Mouse (Mus musculus) thymus, postnatal 36 days (tissue): ENCODE data around the gene Eml6.
"Not testable (repeated sequence)": the region's sequence is repeated elsewhere in the genome, so short reads cannot be mapped to it uniquely, and the experiment has no call there.

Experiments used
- DNase-seq, 2 experiments: peaks; one replicate each; pipeline ENCODE4 v3.0.0; 2022; ENCODE audit warnings: mixed read lengths in 2 of 2

Eml6 gene

DNA sequence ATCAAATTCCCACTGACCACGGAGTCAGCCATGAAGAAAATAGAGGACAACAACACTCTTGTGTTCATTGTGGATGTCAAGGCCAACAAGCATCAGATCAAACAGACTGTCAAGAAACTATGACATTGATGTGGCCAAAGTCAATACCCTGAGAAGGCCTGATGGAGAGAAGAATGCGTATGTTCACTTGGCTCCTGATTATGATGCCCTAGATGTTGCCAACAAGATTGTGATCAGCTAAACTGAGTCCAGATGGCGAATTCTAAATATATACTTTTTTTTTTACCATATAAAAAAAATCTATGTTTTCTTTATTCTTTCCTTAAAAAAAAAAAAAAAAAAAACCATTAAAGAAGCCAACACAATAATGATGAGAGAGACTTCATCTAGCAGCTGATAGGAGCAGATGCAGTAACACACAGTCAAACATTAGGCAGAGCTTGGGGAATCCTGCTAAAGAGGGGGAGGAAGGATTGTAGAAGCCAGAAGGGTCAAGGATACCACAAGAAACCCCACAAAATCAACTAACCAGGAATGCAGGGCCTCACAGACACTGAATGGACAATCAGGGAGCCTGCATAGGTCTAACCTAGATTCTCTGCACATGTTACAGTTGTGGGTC is 185.1 kb downstream of the Eml6 start:
- DNase-seq = no peak

DNA sequence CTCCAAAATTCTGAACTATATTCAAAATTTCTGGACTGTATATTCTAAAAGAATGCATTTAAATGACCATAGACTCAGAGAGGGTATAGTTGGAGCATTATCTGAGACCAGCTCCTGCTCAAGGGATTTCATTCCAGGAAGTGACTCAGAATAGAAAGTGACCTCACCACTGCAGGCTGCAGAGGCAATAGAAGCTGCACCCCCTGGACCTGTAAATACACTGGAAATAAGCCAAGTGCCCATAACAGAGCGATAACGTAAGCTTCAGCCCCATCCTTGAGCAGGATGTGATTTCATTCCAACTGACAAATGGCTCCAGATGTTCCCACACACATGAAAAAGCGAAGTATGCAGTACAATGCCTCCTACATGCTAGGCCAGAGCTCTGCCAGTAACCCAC is 186.1 kb downstream of the Eml6 start:
- no peak for DNase-seq

DNA sequence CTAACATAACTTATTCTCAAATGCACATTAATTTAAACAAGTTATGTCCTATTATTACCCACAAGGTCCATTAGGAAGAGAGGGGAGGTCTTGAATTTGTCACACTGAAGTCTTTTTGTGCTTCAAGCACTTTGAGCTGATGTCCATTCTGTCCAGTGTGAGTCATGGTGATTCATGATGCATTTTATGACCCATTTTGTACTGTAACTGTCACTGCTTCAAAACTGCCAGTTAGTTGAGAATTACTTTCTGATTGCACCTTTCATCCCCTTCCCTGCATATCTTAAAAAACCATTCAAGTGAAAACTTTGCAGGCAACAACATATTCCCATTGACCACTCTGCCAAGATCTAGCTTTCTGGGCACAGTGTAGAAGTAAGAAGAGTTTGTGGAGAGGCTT is 188.8 kb downstream of the Eml6 start:
- no peak for DNase-seq

DNA sequence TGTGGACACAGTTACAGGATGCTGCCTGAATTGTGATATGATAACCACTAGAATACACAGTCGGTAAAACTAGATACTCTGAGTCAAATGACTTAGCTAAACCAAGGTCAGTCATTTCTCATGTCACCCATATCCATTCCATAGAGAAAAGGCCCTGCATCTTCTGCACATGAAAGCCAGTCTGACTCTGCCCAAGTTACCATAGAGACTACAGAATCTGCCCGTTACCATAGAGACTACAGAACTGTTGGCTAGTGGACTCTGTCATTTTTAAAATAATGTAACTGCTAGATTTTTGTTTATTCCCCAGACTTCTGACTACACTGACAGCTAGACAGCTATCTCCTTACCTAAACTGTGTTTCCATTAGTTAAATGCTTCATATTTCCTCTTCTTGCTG is 198.1 kb downstream of the Eml6 start:
- DNase-seq = no peak

DNA sequence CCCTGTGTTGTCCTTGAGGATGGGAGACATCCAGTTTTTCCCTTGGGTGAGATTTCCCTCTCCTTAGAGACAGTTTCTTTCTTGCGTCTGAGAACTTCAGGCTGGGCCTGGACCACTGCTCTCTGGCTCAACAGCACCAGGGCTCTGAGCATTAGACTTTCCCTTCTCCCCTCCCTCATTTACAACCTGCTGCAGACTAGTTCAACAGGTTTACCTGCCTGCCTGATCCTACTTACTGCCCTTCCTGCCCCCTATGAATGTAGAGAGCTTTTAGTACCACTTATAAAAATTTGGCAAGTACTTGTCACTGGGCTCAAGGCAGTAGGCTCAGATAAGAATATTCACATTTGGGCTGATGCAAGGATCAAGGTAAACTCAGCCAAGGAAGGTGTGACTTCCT is 199.8 kb downstream of the Eml6 start:
- DNase-seq = no peak

DNA sequence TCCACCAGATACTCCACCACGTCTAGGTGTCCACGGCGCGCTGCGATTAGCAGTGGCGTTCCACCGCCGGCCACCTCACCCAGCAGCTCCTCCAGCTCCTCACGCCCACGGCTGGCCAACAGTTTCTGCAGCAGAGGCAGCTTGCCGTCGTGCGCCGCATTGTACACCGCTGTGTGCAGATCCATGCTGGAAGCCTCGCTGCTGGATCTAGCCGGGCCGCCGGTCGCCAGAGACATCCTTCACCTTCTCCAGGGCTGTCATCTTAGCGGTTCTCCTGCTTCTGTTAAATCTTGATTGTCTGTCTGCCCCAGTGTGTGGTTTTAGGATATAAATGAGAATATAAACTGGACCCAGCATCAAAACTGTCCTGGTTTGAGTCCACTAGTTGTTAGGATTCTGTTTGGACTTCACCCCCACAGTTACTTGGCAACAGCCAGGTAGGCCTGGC is 200.5 kb downstream of the Eml6 start, which contains the start of gene 4931440F15Rik:
TSS of gene 4931440F15Rik (minus strand) at position 398 of the 448 bp plus-strand sequence.
- not testable (repeated sequence) for DNase-seq

DNA sequence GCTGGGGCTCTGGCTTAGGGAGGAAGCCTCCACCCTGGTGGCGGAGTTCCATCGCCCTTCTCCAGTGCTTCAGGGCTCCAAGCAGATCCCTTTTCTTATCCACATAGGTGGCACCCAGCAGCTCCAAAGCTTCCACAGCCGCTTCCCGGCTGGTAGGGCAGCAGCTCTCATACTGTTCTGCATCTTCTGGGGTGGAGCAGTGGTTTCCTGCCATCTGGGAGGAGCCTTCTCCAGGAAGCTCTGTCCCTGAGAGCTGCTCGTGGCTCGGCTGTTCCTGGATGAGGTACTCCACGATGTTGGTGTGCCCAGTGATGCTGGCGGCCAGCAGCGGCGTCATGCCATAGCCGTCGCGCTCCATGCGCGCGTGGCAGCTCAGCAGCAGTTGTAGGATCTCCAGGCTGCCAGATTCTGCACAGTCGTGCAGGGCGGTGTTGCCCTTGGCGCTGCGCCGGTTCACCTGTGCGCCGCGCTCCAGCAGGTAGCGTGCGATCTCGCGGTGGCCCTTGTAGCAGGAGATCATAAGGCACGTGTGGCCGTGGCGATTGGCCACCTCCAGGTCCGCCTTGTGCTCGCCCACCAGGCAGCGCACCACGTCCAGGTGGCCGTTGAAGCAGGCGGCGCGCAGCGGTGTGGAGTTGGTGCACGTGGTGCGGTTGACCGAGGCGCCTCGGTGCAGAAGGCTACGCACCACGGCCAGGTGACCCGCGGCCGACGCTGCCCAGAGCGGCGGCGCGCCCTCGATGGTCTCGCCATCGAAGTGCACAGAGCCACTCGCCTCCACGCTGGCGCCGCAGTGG is 201.2 kb downstream of the Eml6 start:
- DNase-seq = not testable (repeated sequence)

DNA sequence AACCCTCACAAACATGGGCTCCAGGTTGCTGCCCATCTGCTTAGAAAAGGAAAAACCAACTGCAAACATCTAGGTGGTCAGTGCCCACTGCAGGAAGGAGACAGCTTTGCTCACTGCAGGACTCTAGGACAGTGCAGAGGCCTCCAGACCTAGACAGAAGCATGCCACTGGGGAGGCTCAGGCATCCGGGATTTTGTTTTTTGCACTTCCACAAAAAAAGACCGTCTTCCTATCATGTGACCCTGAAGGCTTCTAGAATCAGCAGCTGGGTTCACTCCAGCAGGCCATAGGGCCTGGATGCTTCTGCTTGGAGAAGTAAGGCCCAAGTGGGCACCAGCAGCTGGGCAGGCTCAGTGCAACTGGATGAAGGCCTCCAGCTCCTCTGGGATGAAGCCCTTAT is 202.7 kb downstream of the Eml6 start:
- no peak for DNase-seq

DNA sequence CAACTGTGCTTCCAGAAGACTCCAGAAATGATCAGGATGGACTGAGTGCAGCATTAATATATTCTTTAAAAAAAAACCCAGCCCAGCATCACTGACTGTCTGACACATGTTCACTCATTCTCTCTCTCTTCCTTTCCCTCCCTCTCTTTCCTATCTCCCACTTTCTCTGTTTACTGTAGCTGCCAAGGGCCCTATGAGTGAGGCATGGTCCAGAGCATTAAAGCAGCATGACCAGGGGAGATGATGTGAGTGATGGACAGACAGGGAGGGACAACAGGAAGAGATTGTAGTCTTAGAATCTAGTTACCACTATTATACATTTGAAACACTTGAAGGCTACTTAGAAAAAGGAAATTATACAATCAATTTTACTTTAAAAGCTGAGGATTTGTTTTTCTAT is 210.2 kb downstream of the Eml6 start:
- no peak for DNase-seq

DNA sequence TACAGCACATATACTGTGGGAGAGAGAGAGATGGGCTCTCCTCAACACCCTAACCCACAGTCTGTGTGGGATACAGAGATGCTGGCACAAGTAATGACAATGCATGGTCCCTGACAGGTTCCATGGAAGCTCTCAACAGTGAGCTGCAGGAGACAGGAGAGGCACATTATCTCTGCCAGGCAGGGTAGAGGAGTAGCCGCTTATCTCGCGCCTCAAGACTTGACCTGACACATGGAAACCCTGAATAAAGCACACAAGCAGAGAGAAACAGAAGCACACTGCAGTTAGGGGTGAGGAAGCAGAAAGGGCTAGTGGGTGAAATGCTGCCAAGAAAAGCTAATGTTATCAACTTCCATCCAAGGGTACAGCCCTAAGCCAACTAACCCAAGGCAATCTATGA is 210.6 kb downstream of the Eml6 start:
- DNase-seq = no peak

DNA sequence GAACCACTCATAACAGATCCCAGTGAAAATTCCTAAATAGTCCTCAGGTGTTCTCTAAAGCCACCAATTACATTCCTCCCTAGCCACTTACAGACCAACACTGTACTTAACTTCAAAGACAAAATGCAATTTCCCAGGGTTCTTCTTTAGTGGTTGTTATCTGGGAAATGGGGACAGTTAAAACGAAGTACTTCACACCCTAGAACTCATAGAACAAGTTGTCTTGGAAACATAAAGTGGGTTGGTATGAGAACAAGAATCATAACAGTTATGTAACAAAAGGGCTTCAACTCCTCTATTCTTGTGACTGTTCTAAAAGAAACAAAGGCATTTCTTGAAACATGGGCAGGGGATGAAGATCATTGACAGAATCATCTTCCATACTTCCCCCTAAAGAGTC is 212.6 kb downstream of the Eml6 start:
- no peak for DNase-seq

DNA sequence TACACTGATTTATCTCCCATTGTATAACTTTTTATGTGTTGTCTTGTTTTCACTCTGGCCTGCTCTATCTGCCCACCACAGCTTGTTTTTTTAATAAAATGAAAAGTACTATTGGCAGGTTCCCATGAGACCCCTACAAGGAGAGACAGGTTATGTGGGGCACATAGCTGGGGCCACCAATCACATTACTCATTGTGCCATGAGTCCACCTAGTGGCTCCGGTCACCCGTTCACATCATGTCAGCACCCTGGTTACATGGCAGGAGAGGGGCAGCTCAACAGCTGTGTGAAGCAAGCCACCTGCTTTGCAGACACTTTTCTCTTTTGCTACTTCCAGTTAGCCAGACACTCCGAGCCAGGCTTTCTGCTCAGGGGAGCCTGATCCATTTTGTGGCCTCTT is 213.4 kb downstream of the Eml6 start:
- DNase-seq = no peak

DNA sequence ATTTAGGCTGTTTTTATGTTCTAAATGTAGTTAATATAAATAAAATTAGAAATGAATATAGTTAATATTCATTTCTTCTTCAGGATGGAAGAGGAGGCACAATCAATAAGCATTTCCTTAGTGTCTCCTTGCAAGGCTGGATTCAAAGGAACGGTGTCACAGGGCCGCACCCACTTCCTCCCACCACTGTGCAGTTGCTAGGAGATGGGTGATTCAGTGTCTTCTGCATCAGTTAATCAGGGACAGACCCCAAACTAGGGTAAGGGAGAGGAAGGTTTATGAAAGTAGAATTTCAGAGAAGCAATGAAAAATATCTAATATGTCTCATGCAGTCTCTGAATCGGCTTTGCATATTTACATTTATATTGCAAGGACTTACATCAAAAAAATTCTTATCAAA is 215.5 kb downstream of the Eml6 start:
- DNase-seq = no peak

DNA sequence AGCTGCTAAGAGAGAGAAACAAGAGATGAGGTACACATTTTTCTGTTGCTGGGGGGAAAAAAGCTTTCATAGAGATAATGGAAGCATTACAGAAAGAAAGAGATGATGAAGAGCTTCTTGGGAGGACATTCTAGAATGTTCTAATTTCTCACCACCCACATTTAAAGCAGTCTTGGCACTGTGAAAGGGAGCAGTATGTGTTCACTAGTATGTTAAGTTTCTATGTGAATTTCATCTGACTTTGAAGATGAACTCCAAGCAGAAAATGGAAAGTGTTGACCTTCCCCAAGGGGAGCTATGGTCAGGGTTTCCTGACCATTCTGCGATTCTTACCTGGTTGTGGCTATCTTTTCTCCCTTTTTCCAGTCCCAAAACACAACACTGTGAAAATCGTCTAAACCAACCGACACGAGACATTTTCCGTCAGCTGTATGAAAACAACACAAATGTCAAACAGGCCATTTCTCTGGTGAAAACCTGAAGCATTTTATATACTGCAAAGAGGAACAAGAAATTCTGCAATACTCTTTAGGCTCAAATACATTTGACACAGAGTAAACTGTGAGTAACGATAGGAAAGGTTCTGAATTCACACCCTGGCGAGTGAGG is 216.7 kb downstream of the Eml6 start:
- no peak for DNase-seq

DNA sequence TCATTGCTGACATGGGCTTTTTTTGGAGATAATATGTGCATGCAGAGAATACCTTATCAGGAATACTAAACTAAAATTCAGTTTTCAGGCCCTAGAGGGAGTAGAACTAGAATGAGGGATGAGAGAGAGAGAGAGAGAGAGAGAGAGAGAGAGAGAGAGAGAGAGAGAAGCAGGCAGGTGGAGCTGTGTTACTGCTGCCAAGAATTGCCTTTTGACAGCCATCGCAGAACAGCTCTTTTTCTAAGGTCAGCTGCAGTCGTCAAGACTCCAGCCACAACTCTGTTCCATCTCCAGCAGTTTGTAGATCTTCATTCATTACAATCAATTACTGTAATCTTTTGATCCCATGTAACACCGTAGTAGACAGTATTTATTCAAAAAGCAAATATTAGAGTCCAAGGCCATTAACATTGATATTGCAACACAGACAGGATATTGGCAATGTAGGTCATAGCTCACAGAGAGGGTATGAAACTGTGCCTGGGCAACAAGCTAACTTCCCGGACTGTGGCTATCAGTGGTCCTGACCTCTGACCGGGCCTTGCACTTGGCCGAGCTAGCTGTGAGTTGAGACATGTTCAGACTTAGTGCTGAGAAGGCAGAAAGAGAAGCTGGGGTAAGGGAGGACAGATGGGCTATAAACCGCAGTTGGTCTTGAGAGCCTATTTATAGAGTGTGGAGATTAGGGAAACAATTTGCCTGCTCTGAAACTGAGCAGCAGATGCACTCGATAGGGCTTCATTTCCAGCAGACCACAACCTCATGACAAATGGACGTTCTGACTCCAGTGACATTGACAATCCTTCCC is 217.5 kb downstream of the Eml6 start:
- DNase-seq = no peak

DNA sequence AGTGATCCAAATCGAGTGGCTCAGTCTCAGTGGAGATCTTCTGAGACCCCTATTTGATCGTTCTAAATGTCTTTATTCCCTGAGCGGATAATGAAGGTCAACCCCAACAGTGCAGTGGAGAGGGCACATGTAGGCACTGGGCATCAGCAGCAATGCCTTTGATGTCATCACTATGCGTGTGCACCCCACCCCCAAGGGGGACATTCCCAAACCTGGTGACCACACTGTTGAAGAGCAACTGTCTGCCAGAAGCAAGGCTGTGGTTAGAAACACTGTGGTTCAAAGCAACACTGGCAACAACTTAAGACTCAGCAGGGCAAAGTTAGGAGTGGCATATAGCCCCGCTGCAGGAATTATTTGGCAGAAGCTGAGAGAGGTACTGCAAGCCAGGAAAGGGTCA is 218.5 kb downstream of the Eml6 start:
- DNase-seq = no peak

DNA sequence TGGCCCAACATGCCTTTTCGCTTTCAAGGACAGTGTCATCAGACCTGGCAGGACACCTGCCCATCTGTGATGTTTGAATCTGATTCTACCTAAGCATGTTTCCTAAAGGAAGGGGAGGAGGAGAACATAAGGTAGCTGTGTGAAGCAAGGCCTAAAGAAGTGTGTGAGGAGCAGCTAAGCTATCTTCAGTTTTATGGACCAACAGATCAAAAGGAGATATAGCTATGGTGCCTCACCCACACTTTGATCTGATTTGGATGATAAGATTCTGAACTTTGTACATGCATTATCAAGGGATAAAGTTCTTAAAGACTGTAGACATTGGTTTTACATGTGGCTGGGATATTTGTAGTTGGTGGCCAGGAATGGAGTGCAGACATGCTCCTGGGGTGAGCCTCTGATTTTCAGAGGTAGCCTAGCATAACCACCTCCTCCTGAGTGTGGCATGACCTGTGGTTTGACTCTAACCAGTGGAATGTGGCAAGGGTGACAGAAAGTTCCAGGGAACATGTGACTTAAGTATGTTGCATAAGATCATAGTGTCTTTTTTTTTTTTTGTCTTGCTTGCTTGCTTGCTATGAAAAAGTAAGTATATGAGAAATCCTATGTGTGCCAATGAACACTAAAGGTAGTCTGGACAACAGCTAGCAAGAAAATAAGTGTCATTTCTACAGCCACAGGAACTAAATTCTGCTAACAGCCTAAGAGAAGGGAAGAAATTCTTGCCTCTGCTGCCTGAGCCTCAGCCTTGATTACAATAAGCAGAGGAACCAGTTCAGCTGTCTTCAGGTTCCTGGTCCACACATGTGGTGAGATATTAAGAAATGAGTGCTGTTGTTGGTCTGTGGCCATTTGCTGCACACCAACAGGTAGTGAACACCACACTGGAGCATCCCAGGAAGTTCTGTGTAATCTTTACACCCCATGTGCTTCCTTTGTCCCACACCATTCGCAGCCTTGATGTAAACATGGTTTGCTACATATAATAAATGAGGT is 224.1 kb downstream of the Eml6 start:
- no peak for DNase-seq

DNA sequence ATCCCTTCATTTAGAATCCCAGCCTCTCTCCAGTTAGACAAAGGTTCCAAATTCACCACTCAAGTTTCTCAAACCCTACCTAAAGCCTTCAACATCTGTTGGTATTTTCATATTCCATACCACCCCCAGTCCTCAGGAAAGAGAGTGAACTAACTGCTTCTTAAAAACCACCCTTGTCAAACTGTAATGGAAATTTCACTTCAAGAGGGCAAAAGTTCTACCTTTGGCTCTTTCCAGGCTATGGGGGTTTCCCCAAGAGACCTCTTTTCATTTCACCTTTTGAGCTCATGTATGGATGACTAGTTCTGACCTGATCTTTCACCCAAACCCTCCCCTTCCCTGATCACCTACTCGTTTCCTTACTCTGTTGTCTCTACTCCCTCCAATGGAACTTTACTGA is 226.0 kb downstream of the Eml6 start:
- DNase-seq = no peak

DNA sequence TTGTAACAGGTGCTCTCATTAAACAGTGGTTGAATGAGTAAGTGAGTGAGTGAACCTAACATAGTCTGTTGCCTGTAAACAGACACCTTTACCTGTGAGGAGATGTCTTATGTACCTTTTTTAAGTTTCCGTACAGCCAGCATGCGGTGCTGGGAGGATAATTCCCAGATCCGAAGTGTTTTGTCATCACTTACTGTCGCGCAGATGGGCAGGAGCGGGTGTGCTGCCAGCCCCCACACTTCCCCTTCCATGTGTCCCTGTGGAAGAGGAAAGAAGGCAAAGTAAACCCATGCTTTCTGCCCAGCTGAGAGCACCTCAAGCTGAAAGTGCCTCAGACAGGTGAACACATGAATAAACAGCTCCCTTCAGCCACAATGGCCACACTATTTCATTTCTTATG is 230.7 kb downstream of the Eml6 start:
- no peak for DNase-seq

DNA sequence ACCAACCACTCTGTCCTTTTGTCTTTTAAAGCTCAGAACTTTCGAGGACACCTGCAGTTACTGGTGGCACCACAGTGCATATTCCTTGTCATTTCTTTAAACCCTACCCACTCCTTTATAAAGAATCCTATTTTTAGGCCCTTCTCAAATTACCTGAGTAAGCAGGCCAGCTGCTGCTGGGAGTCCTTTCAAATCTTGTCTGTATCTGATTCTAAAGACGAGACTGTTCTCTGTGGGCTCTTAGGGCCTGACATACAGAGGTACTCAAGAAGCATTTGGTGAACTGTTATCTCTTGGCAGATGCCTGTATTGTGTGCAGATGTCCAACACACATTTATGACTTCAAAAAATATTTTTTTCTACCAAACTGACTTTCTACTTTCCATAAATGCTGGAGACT is 231.4 kb downstream of the Eml6 start:
- no peak for DNase-seq

DNA sequence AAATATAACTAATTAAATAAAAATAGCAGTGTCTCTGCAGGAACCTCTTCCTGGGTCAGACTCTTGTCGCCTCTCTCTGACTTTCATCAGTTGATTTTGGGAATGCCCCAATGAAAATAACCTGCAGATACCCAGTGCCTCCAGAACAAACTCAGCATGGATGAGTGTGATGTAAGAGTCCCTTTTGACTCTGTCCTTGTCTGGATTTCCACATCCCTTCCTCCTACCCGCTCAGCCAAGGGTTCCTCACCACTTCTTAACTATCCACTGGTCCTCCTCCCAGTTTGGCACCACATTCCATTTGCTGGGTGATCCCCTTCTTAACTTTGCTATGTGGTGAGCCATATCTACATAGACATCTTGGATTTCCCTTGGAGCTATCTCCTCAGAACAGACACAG is 235.0 kb downstream of the Eml6 start:
- no peak for DNase-seq
